Mouse (Mus musculus) kidney, adult 2 months (tissue): ENCODE results near the gene Flot2.

Source experiments
- CTCF ChIP-seq: fragments of 200-500 bp; conservative IDR thresholded peaks from 2 replicates; pipeline ENCODE4 v1.5.1; 2011; ENCODE audit warnings: low read depth, mild to moderate bottlenecking, control low read depth, low read length, moderate library complexity, mixed read lengths; ENCODE audit not compliant: insufficient read depth, insufficient read length
- POLR2A ChIP-seq: fragments of 200-500 bp; IDR thresholded peaks from one replicate; pipeline ENCODE4 v1.6.1; 2011; ENCODE audit warnings: low read depth, low read length, control low read depth

DNA sequence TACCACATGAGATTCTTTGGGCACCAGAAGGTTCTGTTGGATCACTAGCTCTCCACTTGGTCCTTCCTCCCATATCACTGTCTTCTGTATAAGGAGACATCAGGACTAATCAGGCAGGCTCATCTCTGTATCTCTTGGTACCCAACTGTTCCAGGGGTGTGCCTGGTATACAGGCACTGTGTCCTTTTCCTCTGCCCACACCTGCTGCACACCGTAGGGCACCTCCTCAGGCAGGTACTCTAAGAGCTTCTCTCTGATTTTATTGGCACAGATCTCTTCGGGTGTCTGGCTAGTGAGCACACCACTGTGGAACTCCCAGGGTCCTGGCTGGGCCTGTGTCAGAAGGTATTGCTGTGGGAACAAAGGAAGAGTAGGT lies 36.5 kb downstream of the Flot2 start:
- TF ChIP-seq CTCF, result no peak
- no peak for TF ChIP-seq POLR2A
